In the genomic region with DNA sequence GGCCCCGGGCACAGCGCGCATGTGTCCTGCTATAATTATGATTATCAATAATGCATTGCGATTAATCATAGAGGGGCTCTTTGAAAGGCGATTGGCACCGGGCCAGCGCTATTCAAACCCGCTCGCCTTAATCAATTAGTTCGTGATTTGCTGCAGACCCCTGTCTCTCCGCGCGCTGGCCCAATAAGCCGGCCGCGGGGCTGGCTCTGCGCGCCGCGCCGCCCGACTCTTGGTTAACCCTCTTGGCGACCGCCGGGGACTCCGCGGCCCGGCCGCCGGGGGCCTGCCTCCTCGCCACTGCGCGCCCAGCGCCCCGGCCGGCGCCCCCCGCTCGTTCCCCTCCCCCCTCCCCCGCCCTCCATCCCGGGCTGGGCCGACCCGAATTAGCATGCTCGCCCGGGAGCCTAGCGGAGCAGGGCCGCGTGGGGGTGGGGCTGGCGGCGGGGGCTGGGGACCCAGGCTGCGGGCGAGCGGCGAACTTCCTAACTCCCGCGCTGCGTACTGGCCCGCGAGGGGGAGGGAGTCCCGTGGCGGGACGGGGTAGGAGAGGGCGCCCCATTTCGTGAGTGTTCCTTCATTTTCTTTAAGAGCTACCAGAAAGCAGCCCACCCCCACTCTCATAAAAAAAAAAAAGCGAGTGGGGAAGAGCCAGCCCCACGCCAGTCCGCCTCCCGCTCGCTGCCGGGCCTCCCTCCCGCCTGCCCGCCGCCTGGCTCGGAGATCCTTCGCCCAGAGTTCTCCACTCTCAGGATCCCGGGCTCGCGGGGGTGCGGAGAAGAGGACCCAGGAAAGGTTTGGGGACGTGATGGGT, we compare ENCODE assay signal across 8 mouse cellular contexts. TPM values are rescaled to one million over a fixed set of nuclear protein-coding genes. Genes with fewer than 3 reads are reported as not detected.
A peak's percentile ranks its signal among the peaks of the same experiment; 100 is the strongest.
DNase-seq lines count a peak whose midpoint lies in the region; ATAC-seq and TF ChIP-seq lines count a peak whose summit lies in the region.

No protein-coding gene starts in this region.

- no peaks in the 10 kb centered on the region for H3K9me3 ChIP-seq in lung, embryonic 15.5 days
- no peaks in the 10 kb centered on the region for H3K9me3 ChIP-seq in forebrain, embryonic 13.5 days (replicated peaks)
- no peaks in the 10 kb centered on the region for H3K9me3 ChIP-seq in hindbrain, embryonic 14.5 days (ENCODE audit: control insufficient read depth, low read length)
- no peaks in the 10 kb centered on the region for H3K9me3 ChIP-seq in midbrain, embryonic 13.5 days

- DNase-seq in lung, postnatal 25 days (ENCODE audit: low spot score), result no peak
- peak; percentile 77 for DNase-seq in hindbrain, embryonic 14.5 days (ENCODE audit: low spot score)
- DNase-seq in layer of hippocampus, postnatal 36 days, result peak; percentile 78 to 83
- no peak for DNase-seq in spleen, adult 12 weeks (ENCODE audit: low spot score)

- no peak overlapping the region for H3K27ac ChIP-seq in lung, embryonic 15.5 days
- H3K27ac ChIP-seq in forebrain, embryonic 13.5 days, result peak overlapping the region; percentile 97
- H3K27ac ChIP-seq in hindbrain, embryonic 14.5 days, result peak overlapping the region; percentile 90
- peak overlapping the region; percentile 91 for H3K27ac ChIP-seq in midbrain, embryonic 13.5 days
- H3K27ac ChIP-seq in testis, adult 2 months (ENCODE audit: control insufficient read depth, insufficient read depth, low read depth, low read length), result no peak overlapping the region

- H3K9ac ChIP-seq in lung, embryonic 15.5 days, result no peak overlapping the region; the same call in 1 of the 2 replicates
- H3K9ac ChIP-seq in forebrain, embryonic 13.5 days, result peak overlapping the region; percentile 98
- H3K9ac ChIP-seq in hindbrain, embryonic 14.5 days, result peak overlapping the region; percentile 75
- H3K9ac ChIP-seq in midbrain, embryonic 13.5 days (replicated peaks), result peak overlapping the region; percentile 78

- ATAC-seq in lung, embryonic 15.5 days (ENCODE audit: borderline replicate concordance, extremely low read depth, low FRiP score, low TSS enrichment), result peak; percentile 51; the same call in 1 of the 2 replicates
- ATAC-seq in forebrain, embryonic 13.5 days, result peak; percentile 84
- peak; percentile 86 for ATAC-seq in hindbrain, embryonic 14.5 days (ENCODE audit: low FRiP score)
- peak; percentile 89 for ATAC-seq in midbrain, embryonic 13.5 days

- TF ChIP-seq POLR2A in testis, adult 2 months (IDR thresholded peaks at IDR 0.05; ENCODE audit: control insufficient read depth, low read depth, low read length), result no peak

- H3K4me1 ChIP-seq in lung, embryonic 15.5 days, result peaks cover 37% of the 10 kb centered on the region
- H3K4me1 ChIP-seq in forebrain, embryonic 13.5 days, result peaks cover 62% of the 10 kb centered on the region
- H3K4me1 ChIP-seq in hindbrain, embryonic 14.5 days (replicated peaks; ENCODE audit: control insufficient read depth, insufficient read depth, low read length), result peaks cover 17% of the 10 kb centered on the region; the same call in 1 of the 2 replicates
- peaks cover 73% of the 10 kb centered on the region for H3K4me1 ChIP-seq in midbrain, embryonic 13.5 days (replicated peaks)
- peaks cover 15% of the 10 kb centered on the region for H3K4me1 ChIP-seq in testis, adult 2 months (ENCODE audit: control insufficient read depth, insufficient read depth, low read length)

- under 1% methylated on average over 59 of the region's 80 CpGs for WGBS in lung, embryonic 15.5 days
- under 1% methylated on average over 63 of the region's 80 CpGs for WGBS in forebrain, embryonic 13.5 days
- under 1% methylated on average over 71 of the region's 80 CpGs for WGBS in hindbrain, embryonic 14.5 days
- WGBS in midbrain, embryonic 13.5 days, result under 1% methylated on average over 71 of the region's 80 CpGs

- H3K27me3 ChIP-seq in lung, embryonic 15.5 days, result peaks cover 98% of the 10 kb centered on the region
- peaks cover 15% of the 10 kb centered on the region for H3K27me3 ChIP-seq in forebrain, embryonic 13.5 days
- peaks cover 50% of the 10 kb centered on the region for H3K27me3 ChIP-seq in hindbrain, embryonic 14.5 days (ENCODE audit: control insufficient read depth, insufficient read depth, low read length)
- H3K27me3 ChIP-seq in midbrain, embryonic 13.5 days, result peaks cover 58% of the 10 kb centered on the region
- peaks cover 7% of the 10 kb centered on the region for H3K27me3 ChIP-seq in testis, adult 2 months (ENCODE audit: control insufficient read depth, insufficient read depth, low read length)

- no peak for TF ChIP-seq CTCF in testis, adult 2 months (IDR thresholded peaks at IDR 0.05; ENCODE audit: control insufficient read depth, insufficient read depth, insufficient replicate concordance, low read depth, low read length)

- peak overlapping the region; percentile 43 for H3K4me3 ChIP-seq in lung, embryonic 15.5 days
- peak overlapping the region; percentile 71 for H3K4me3 ChIP-seq in forebrain, embryonic 13.5 days
- peak overlapping the region; percentile 54 for H3K4me3 ChIP-seq in hindbrain, embryonic 14.5 days (replicated peaks; ENCODE audit: low read length)
- H3K4me3 ChIP-seq in midbrain, embryonic 13.5 days (replicated peaks), result peak overlapping the region; percentile 66
- H3K4me3 ChIP-seq in testis, adult 2 months (ENCODE audit: control insufficient read depth, low read depth, low read length), result peak overlapping the region; percentile 36

- H3K36me3 ChIP-seq in lung, embryonic 15.5 days, result no peaks in the 10 kb centered on the region
- 0 out of 2 replicates have a peak, but pooled peaks cover 3% of the 10 kb centered on the region for H3K36me3 ChIP-seq in forebrain, embryonic 13.5 days (ENCODE audit: poor library complexity, severe bottlenecking)
- no peaks in the 10 kb centered on the region for H3K36me3 ChIP-seq in hindbrain, embryonic 14.5 days (replicated peaks; ENCODE audit: control insufficient read depth, insufficient read depth)
- H3K36me3 ChIP-seq in midbrain, embryonic 13.5 days, result no peaks in the 10 kb centered on the region
- H3K36me3 ChIP-seq in testis, adult 2 months (ENCODE audit: control insufficient read depth, insufficient read depth, low read length), result no peaks in the 10 kb centered on the region

- peak overlapping the region; percentile 89 for H3K4me2 ChIP-seq in lung, embryonic 15.5 days
- H3K4me2 ChIP-seq in forebrain, embryonic 13.5 days, result peak overlapping the region; percentile 73
- H3K4me2 ChIP-seq in hindbrain, embryonic 14.5 days (replicated peaks), result peak overlapping the region; percentile 82
- H3K4me2 ChIP-seq in midbrain, embryonic 13.5 days (replicated peaks), result peak overlapping the region; percentile 66

RNA-seq across cellular contexts. Expression of a gene that starts 1.2 kb away (rescaled TPM):
- polyA plus RNA-seq in lung, embryonic 15.5 days (2015; fragmentation: Nextera tagmentation; extraction: Ambion mirVana), result 0.10 and 0.21 TPM in 2 replicates
- 26.2 and 27.4 TPM in 2 replicates for polyA plus RNA-seq in forebrain, embryonic 13.5 days (2015; fragmentation: Nextera tagmentation; extraction: Ambion mirVana)
- 9.7 and 9.9 TPM in 2 replicates for polyA plus RNA-seq in hindbrain, embryonic 14.5 days (2014; fragmentation: Nextera tagmentation; extraction: Ambion mirVana)
- 10 to 100 TPM; 11.8 to 13.9 TPM for total RNA-seq in layer of hippocampus, postnatal 36 days (2021)
- 9.1 and 11.0 TPM in 2 replicates for polyA plus RNA-seq in midbrain, embryonic 13.5 days (2015; fragmentation: Nextera tagmentation; extraction: Ambion mirVana)
- 0.38 and 0.58 TPM in 2 replicates for polyA plus RNA-seq in testis, adult 2 months (2012; rRNA removed)

Comparison
In these comparisons a context has a peak if more than half of its experiments do, and no peak if none do; other contexts are left out.
1. H3K27ac ChIP-seq: peak in forebrain, embryonic 13.5 days (single experiment), hindbrain, embryonic 14.5 days (single experiment) and midbrain, embryonic 13.5 days (single experiment); none in lung, embryonic 15.5 days (single experiment) and testis, adult 2 months (single experiment).
2. DNase-seq: peak in hindbrain, embryonic 14.5 days (single experiment) and layer of hippocampus, postnatal 36 days (2 of 2); none in lung, postnatal 25 days (single experiment) and spleen, adult 12 weeks (single experiment).
3. Peak in every context shown above with its lines, with median percentiles within 50 percentile points of each other: ATAC-seq, H3K4me2 ChIP-seq and H3K4me3 ChIP-seq.